Mouse (Mus musculus) spleen, adult 2 months (tissue): ENCODE results near the gene Cyp2d34. TPM values are rescaled to one million over a fixed set of nuclear protein-coding genes. Genes with fewer than 3 reads are reported as not detected.

ENCODE experiments used
- DNase-seq, 2 experiments: peaks; one replicate each; pipeline versions ENCODE4 v3.0.0 to v3.0.0-alpha.2; 2012 to 2021; ENCODE audit warnings: low spot score in 2 of 2, low read depth in 1 of 2
- H3K27ac ChIP-seq: fragments of 200-500 bp; 2 replicates; pipeline ENCODE4 v1.5.1; 2012; ENCODE audit warnings: low read length, inconsistent platforms; ENCODE audit not compliant: insufficient read depth
- H3K27me3 ChIP-seq: fragments of 200-500 bp; 2 replicates; pipeline ENCODE4 v1.6.1; 2012; ENCODE audit warnings: mild to moderate bottlenecking, moderate library complexity, low read length, inconsistent platforms; ENCODE audit not compliant: control insufficient read depth, insufficient read depth
- H3K36me3 ChIP-seq: fragments of 200-500 bp; 2 replicates; pipeline ENCODE4 v1.6.1; 2012; ENCODE audit warnings: mild to moderate bottlenecking, low read length, inconsistent platforms; ENCODE audit not compliant: control insufficient read depth, insufficient read depth
- H3K4me1 ChIP-seq: fragments of 200-500 bp; 2 replicates; pipeline ENCODE4 v1.6.1; 2011; ENCODE audit warnings: inconsistent platforms; ENCODE audit not compliant: control insufficient read depth, insufficient read depth, insufficient read length
- H3K4me3 ChIP-seq: fragments of 200-500 bp; 2 replicates; pipeline ENCODE4 v1.5.1; 2011; ENCODE audit warnings: mild to moderate bottlenecking, inconsistent platforms; ENCODE audit not compliant: insufficient read depth, insufficient read length; ENCODE audit errors: extremely low read depth
- CTCF ChIP-seq: fragments of 200-500 bp; IDR thresholded peaks from 2 replicates; pipeline ENCODE4 v1.5.1; 2011; ENCODE audit warnings: mild to moderate bottlenecking, inconsistent platforms; ENCODE audit not compliant: insufficient read depth, insufficient read length, insufficient replicate concordance; ENCODE audit errors: extremely low read depth
- POLR2A ChIP-seq: fragments of 200-500 bp; IDR thresholded peaks from 2 replicates; pipeline ENCODE4 v1.6.1; 2011; ENCODE audit warnings: low read depth, low read length, inconsistent platforms
- WGBS: fragments of 180-500 bp; shearing (Covaris S2); methylation state at CpG from one replicate; pipeline ENCODE4 v1.1.7; 2018; 5-methylcytosine and 5-hydroxymethylcytosine counted together
- polyA plus RNA-seq: library from polyadenylated mRNA; depleted of rRNA; stranded (reverse); fragments of >200 nt; gene quantifications from 2 replicates; pipeline ENCODE4 v1.2.3, GENCODE M21; 2012

Gene Cyp2d34
- polyA plus RNA-seq, 1 experiment = 0.05 TPM

- Histone ChIP-seq H3K4me1 (no peaks in the 10 kb centered on the region), H3K4me3 (no peak overlapping the region), H3K27me3 (no peaks in the 10 kb centered on the region), H3K27ac (no peak overlapping the region), H3K36me3 (no peaks in the 10 kb centered on the region)
- no peak for TF ChIP-seq POLR2A
- no peak for TF ChIP-seq CTCF
- whole genome bisulfite sequencing = 88% methylated on average over 7 of the region's 7 CpGs
- no peak for DNase-seq
Observed at GRCm38 (mm10) chr15:82640201-82640600, 19.5 kb upstream of the Cyp2d34 start.

- no peak overlapping the region for H3K27ac ChIP-seq
- DNase-seq = no peak
Observed at GRCm38 (mm10) chr15:82637130-82638075, 16.7 kb upstream of the Cyp2d34 start.

GRCm38 (mm10) chr15:82634976-82635375 lies 14.2 kb upstream of the Cyp2d34 start:
- no peaks in the 10 kb centered on the region for H3K4me1 ChIP-seq
- H3K36me3 ChIP-seq = no peaks in the 10 kb centered on the region
- no peak overlapping the region for H3K27ac ChIP-seq
- H3K4me3 ChIP-seq = no peak overlapping the region
- TF ChIP-seq POLR2A (no peak), CTCF (no peak)
- 90% methylated on average over 1 of the region's 1 CpGs for WGBS
- DNase-seq = no peak
- no peaks in the 10 kb centered on the region for H3K27me3 ChIP-seq

More at GRCm38 (mm10) chr15:82637130-82638075, 16.7 kb upstream of the Cyp2d34 start:
- Histone ChIP-seq H3K27me3 (no peaks in the 10 kb centered on the region), H3K4me3 (no peak overlapping the region), H3K36me3 (no peaks in the 10 kb centered on the region), H3K4me1 (no peaks in the 10 kb centered on the region)
- WGBS = 70% methylated on average over 14 of the region's 14 CpGs
- TF ChIP-seq CTCF = no peak
- TF ChIP-seq POLR2A = no peak

GRCm38 (mm10) chr15:82621993-82622392 lies 1.2 kb upstream of the Cyp2d34 start:
- H3K27ac ChIP-seq = no peak overlapping the region
- H3K36me3 ChIP-seq = no peaks in the 10 kb centered on the region
- DNase-seq = no peak
- no peaks in the 10 kb centered on the region for H3K27me3 ChIP-seq
- H3K4me3 ChIP-seq = no peak overlapping the region
- H3K4me1 ChIP-seq = no peaks in the 10 kb centered on the region
- 12% methylated on average over 1 of the region's 1 CpGs for WGBS
- TF ChIP-seq CTCF (no peak), POLR2A (no peak)

- no peak for TF ChIP-seq POLR2A
- TF ChIP-seq CTCF = no peak
Observed at GRCm38 (mm10) chr15:82618362-82619020, 2.3 kb downstream of the Cyp2d34 start.

GRCm38 (mm10) chr15:82582621-82583020 lies 38.1 kb downstream of the Cyp2d34 start:
- Histone ChIP-seq H3K36me3 (no peaks in the 10 kb centered on the region), H3K27ac (no peak overlapping the region), H3K4me3 (no peak overlapping the region), H3K4me1 (no peaks in the 10 kb centered on the region), H3K27me3 (no peaks in the 10 kb centered on the region)
- WGBS = 88% methylated on average over 9 of the region's 9 CpGs
- TF ChIP-seq POLR2A = no peak
- TF ChIP-seq CTCF = no peak
- DNase-seq = no peak

More at GRCm38 (mm10) chr15:82618362-82619020, 2.3 kb downstream of the Cyp2d34 start:
- Histone ChIP-seq H3K27me3 (no peaks in the 10 kb centered on the region), H3K4me1 (no peaks in the 10 kb centered on the region), H3K27ac (no peak overlapping the region), H3K36me3 (no peaks in the 10 kb centered on the region), H3K4me3 (no peak overlapping the region)
- no peak for DNase-seq
- WGBS = 93% methylated on average over 9 of the region's 9 CpGs

- Histone ChIP-seq H3K27ac (no peak overlapping the region), H3K27me3 (no peaks in the 10 kb centered on the region), H3K4me3 (no peak overlapping the region), H3K36me3 (no peaks in the 10 kb centered on the region), H3K4me1 (no peaks in the 10 kb centered on the region)
- no peak for DNase-seq
- TF ChIP-seq POLR2A = no peak
- TF ChIP-seq CTCF = no peak
- WGBS = 68% methylated on average over 2 of the region's 2 CpGs
Observed at GRCm38 (mm10) chr15:82579071-82579470, 41.7 kb downstream of the Cyp2d34 start.
